Mouse (Mus musculus): ENCODE data around the gene Spdye4a.

GRCm38 (mm10) chr5:143222287-143222686, 4.4 kb downstream of the Spdye4a start:
- no peak for TF ChIP-seq CTCF (IDR thresholded peaks at IDR 0.05; ENCODE audit: low read depth, low read length)
- TF ChIP-seq GATA1 (IDR thresholded peaks at IDR 0.05; ENCODE audit: borderline replicate concordance, low read length): no peak
- TF ChIP-seq GATA2 (IDR thresholded peaks at IDR 0.05; ENCODE audit: borderline replicate concordance, low read depth, low read length): no peak

All from G1E (cell line).